Mouse (Mus musculus) intestine, postnatal 0 days (tissue): Measurements from ENCODE around the gene Gm49366. TPM values are rescaled to one million over a fixed set of nuclear protein-coding genes. Genes with fewer than 3 reads are reported as not detected.

Experiments used
- ATAC-seq: fragments of 200-750 bp; cut with Nextera tagmentation; 2 replicates; pipeline ENCODE4 v1.8.0; 2017; ENCODE audit warnings: mild to moderate bottlenecking, moderate TSS enrichment, moderate library complexity
- H3K27ac ChIP-seq: fragments of 300-500 bp; sonication (generic); 2 replicates; pipeline ENCODE4 v1.5.1; 2014; ENCODE audit warnings: mild to moderate bottlenecking, low read depth, low read length, moderate library complexity
- H3K27me3 ChIP-seq: fragments of 300-500 bp; sonication (generic); replicated peaks from 2 replicates; pipeline ENCODE4 v1.6.1; 2014; ENCODE audit warnings: low read length, mixed read lengths; ENCODE audit not compliant: control insufficient read depth, insufficient read depth
- H3K36me3 ChIP-seq: fragments of 300-500 bp; sonication (generic); 2 replicates; pipeline ENCODE4 v1.6.1; 2014; ENCODE audit warnings: mild to moderate bottlenecking, moderate library complexity; ENCODE audit not compliant: control insufficient read depth, insufficient read depth
- H3K4me1 ChIP-seq: fragments of 300-500 bp; sonication (generic); replicated peaks from 2 replicates; pipeline ENCODE4 v1.6.1; 2014; ENCODE audit warnings: antibody characterized with exemption, low read length, mixed read lengths; ENCODE audit not compliant: control insufficient read depth, insufficient read depth
- H3K4me2 ChIP-seq: fragments of 300-500 bp; sonication (generic); replicated peaks from 2 replicates; pipeline ENCODE4 v1.6.1; 2014; ENCODE audit warnings: low read depth, mild to moderate bottlenecking, moderate library complexity
- H3K4me3 ChIP-seq: fragments of 300-500 bp; sonication (generic); 2 replicates; pipeline ENCODE4 v1.5.1; 2014; ENCODE audit warnings: low read depth, low read length
- H3K9ac ChIP-seq: fragments of 300-500 bp; sonication (generic); 2 replicates; pipeline ENCODE4 v1.6.1; 2014; ENCODE audit warnings: mild to moderate bottlenecking, low read depth, low read length
- H3K9me3 ChIP-seq: fragments of 300-500 bp; sonication (generic); 2 replicates; pipeline ENCODE4 v1.6.1; 2016; ENCODE audit warnings: mixed run types; ENCODE audit not compliant: control insufficient read depth
- CTCF ChIP-seq: sonication (generic); IDR thresholded peaks from 2 replicates; pipeline ENCODE4 v1.5.1; 2016; ENCODE audit warnings: low read depth, mild to moderate bottlenecking, control low read depth, antibody characterized with exemption, moderate library complexity
- WGBS: fragments of 180-500 bp; shearing (Covaris S2); extraction: QIAGEN DNeasy Blood & Tissue Kit; methylation state at CpG from one replicate; pipeline ENCODE4 v1.1.7; 2014; 5-methylcytosine and 5-hydroxymethylcytosine counted together
- polyA plus RNA-seq: library from polyadenylated mRNA; unstranded; fragments of >200 nt; fragmentation: Nextera tagmentation; extraction: Ambion mirVana; gene quantifications from 2 replicates; pipeline ENCODE4 v1.2.1, GENCODE M21; 2015

The Gm49366 gene
- polyA plus RNA-seq, 1 experiment from 2014 or later: not detected

DNA sequence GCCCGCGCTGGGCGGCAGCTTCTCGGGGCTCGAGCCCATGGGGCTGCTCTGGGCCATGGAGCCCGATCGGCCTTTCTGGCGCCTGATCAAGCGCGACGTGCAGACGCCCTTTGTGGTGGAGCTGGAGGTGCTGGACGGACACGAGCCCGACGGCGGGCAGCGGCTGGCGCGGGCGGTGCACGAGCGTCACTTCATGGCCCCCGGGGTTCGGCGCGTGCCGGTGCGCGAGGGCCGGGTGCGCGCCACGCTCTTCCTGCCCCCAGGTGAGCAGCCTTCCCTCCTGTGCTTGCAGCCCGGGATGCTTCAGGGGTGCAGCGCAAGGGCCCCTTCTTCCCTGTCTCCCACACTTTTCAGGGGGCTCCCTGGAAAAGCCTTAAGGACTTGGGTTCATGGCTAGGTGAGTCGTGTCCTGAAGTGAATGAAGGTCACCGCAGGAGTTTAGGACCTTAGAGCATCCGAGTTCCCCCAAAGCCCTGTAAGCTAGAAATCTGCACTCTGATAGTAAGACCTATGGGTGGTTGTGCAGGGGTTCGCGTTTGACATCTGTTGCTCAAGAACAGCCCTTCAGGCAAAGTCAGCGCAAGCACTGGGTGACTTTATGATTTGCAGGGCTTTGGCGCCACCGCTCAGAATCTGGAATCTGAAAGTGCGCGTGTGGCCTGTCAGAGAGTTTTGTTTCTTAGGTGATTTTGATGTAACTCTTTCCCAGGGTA lies 15.1 kb downstream of the Gm49366 start:
- TF ChIP-seq CTCF: peak; percentile 51
- no peaks in the 10 kb centered on the region for H3K27me3 ChIP-seq
- WGBS: 3% methylated on average over 35 of the region's 46 CpGs
- peak overlapping the region; percentile 40 for H3K9ac ChIP-seq
- H3K4me1 ChIP-seq: 0 out of 2 replicates have a peak, but pooled peaks cover 4% of the 10 kb centered on the region
- H3K36me3 ChIP-seq: no peaks in the 10 kb centered on the region
- H3K4me2 ChIP-seq: peak overlapping the region; percentile 80
- peak overlapping the region; percentile 35; the same call in 1 of the 2 replicates for H3K27ac ChIP-seq
- no peaks in the 10 kb centered on the region for H3K9me3 ChIP-seq
- peak; percentile 46; the same call in 1 of the 2 replicates for ATAC-seq
- H3K4me3 ChIP-seq: peak overlapping the region; percentile 40

GRCm38 (mm10) chr12:84060946-84061345 lies 22.2 kb downstream of the Gm49366 start:
- TF ChIP-seq CTCF: peak; percentile 78
- peak; percentile 38; the same call in 1 of the 2 replicates for ATAC-seq
- no peak overlapping the region for H3K27ac ChIP-seq
- H3K27me3 ChIP-seq: no peaks in the 10 kb centered on the region
- H3K36me3 ChIP-seq: no peaks in the 10 kb centered on the region
- no peak overlapping the region for H3K4me3 ChIP-seq
- 24% methylated on average over 2 of the region's 2 CpGs for WGBS
- H3K9ac ChIP-seq: no peak overlapping the region
- no peak overlapping the region for H3K4me2 ChIP-seq
- H3K9me3 ChIP-seq: no peaks in the 10 kb centered on the region
- H3K4me1 ChIP-seq: no peaks in the 10 kb centered on the region

DNA sequence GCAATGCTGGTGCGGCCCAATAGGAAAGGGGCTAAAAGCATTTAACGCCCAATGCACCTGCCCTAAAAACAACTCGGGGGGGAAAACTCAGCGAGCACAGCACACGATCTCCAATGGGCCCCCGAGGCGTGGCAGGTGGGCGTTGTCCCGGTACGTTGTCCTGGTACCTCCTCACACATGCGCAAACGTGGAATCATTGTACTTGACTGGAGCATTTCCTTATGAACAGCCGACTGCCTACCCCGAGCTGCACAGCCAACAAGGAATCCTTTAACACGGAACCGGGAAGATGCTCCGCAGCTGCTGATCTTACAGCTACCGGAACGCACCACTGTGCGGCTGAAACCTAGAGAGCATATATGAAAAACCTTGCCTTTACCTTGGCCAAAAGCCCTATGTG lies 23.6 kb downstream of the Gm49366 start:
- 90% methylated on average over 20 of the region's 20 CpGs for WGBS
- Histone ChIP-seq H3K4me1 (no peaks in the 10 kb centered on the region), H3K27me3 (no peaks in the 10 kb centered on the region), H3K9me3 (no peaks in the 10 kb centered on the region), H3K27ac (no peak overlapping the region), H3K36me3 (no peaks in the 10 kb centered on the region), H3K9ac (no peak overlapping the region), H3K4me3 (no peak overlapping the region), H3K4me2 (no peak overlapping the region)
- ATAC-seq: no peak
- no peak for TF ChIP-seq CTCF

DNA sequence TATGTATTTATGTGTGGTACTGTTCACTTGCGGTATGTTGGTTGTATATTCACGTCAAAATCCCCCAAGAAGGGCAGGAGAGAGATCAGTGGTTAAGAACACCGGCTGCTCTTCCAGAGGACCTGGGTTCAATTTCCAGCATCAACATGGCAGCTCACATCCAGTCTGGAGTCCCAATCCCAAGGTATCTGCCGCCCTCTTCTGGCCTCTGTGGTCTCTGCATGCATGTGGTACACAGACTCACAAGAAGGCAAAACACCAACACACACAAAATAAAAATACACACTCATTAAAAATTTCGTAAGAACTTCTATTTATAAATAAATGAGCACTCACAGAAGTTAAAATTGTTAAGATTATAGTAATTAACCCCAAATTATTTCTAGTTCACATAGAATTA lies 24.5 kb downstream of the Gm49366 start:
- Histone ChIP-seq H3K27ac (no peak overlapping the region), H3K4me3 (no peak overlapping the region), H3K36me3 (no peaks in the 10 kb centered on the region), H3K9me3 (no peaks in the 10 kb centered on the region), H3K4me2 (no peak overlapping the region), H3K4me1 (no peaks in the 10 kb centered on the region), H3K27me3 (no peaks in the 10 kb centered on the region), H3K9ac (no peak overlapping the region)
- TF ChIP-seq CTCF: peak; percentile 66
- WGBS: 73% methylated on average over 5 of the region's 5 CpGs
- ATAC-seq: no peak

GRCm38 (mm10) chr12:84063833-84064232 lies 25.1 kb downstream of the Gm49366 start:
- WGBS: 63% methylated on average over 2 of the region's 2 CpGs
- ATAC-seq: no peak
- H3K27me3 ChIP-seq: no peaks in the 10 kb centered on the region
- H3K9ac ChIP-seq: no peak overlapping the region
- no peak overlapping the region for H3K4me3 ChIP-seq
- TF ChIP-seq CTCF: no peak
- no peaks in the 10 kb centered on the region for H3K36me3 ChIP-seq
- H3K9me3 ChIP-seq: no peaks in the 10 kb centered on the region
- H3K4me1 ChIP-seq: no peaks in the 10 kb centered on the region
- no peak overlapping the region for H3K4me2 ChIP-seq
- no peak overlapping the region for H3K27ac ChIP-seq

DNA sequence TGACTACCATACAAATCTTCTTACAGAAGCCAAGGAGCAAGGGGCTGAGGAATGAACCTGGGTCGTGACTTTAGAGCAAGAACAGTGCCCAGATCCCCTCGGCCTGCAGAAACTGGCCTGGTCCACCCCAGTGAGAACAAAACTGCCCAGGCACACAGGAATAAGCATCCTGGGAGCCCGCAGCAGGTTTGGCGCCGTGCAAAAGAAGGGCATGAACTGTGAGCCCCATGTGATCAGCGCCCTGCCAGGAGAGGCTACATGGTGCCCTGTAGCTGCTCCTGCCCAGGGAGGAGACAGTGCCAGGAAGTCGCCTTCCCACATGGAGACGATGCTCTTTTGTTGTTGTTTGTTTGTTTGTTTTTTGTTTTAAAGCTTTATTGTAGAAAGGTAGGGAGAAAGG lies 25.9 kb downstream of the Gm49366 start:
- no peak overlapping the region for H3K4me2 ChIP-seq
- no peak for TF ChIP-seq CTCF
- no peaks in the 10 kb centered on the region for H3K36me3 ChIP-seq
- H3K27ac ChIP-seq: no peak overlapping the region
- H3K27me3 ChIP-seq: no peaks in the 10 kb centered on the region
- no peak overlapping the region for H3K4me3 ChIP-seq
- no peaks in the 10 kb centered on the region for H3K4me1 ChIP-seq
- ATAC-seq: no peak
- 76% methylated on average over 8 of the region's 8 CpGs for WGBS
- H3K9me3 ChIP-seq: no peaks in the 10 kb centered on the region
- H3K9ac ChIP-seq: no peak overlapping the region
